Mouse (Mus musculus) testis, postnatal 10 days (tissue): ENCODE results near the gene Iars2.
"Not testable (repeated sequence)": the region's sequence is repeated elsewhere in the genome, so short reads cannot be mapped to it uniquely, and the experiment has no call there.

Experiments
- DNase-seq: peaks from one replicate; pipeline ENCODE4 v3.0.0; 2021; ENCODE audit warnings: low spot score

Gene Iars2

DNA sequence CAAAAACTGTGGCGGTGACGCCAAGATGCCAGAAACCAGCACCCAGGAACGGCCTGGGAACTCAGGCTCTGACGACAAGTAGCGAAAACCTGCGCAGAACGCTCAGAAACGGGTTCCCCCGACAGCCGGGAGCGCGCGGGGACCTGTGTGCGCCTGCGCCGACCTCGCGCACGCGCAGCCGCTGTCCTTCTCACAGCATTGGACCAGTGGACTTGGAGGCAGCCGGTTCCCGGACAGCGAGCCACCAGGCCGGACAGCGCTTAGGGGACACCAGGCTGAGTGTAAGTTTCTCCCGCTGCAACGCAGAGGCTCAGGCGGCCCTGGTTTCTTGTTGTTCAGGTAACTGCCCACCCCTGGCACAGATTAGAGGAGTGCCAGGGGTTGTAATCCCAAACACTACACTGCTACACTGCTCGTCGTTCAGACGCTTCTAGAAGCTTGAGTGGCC is 2.8 kb upstream of the Iars2 start, which contains the start of gene Bpnt1:
Gene Bpnt1, plus strand, starts transcription at position 167 of the 448 bp plus-strand sequence.
- peak; percentile 89 for DNase-seq

GRCm38 (mm10) chr1:185331364-185331763 is 2.2 kb upstream of the Iars2 start:
- no peak for DNase-seq

DNA sequence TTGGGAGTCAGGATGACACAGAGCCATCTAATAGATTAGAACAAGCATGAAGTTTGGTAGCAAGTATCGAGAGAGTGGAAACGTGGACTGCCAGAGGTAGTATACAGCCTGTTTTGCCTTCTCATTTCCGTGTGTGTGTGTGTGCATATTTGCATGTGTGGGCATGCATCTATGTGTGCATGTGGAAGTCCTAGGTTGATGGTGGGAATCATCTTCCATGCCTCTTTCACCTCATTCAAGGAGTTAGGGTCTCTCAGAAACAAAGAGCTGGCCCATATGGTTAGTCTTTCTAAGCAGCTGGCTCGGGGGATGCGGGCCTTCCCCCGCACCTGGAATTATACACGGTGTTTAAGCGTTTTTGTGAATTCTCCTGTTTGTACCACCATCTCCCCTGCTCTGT is 655 bp upstream of the Iars2 start:
- DNase-seq: no peak

DNA sequence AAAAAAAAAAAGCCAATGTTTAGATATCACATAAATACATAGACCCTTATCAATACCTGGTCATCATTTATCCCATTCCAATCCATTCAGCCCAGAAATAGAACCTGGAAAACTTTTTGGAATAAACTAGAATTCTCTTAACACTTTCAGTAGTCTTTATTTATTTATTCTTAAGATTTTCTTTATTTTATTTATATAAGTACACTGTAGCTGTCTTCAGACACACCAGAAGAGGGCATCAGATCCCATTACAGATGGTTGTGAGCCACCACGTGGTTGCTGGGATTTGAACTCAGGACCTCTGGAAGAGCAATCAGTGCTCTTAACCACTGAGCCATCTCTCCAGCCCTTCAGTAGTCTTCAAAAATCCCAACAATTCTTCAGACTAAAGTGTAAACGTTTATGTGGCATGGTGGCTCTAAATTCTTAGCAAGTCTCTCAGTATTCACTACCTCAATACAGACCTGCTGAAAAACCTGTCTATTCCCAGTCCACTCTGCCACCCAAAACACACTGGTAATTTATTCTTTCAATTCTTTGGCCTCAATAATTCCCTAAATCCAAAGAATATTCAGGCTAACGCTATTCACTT is 1.3 kb downstream of the Iars2 start:
- not testable (repeated sequence) for DNase-seq

- no peak for DNase-seq
Measured at GRCm38 (mm10) chr1:185315846-185316568, 13.2 kb downstream of the Iars2 start.

DNA sequence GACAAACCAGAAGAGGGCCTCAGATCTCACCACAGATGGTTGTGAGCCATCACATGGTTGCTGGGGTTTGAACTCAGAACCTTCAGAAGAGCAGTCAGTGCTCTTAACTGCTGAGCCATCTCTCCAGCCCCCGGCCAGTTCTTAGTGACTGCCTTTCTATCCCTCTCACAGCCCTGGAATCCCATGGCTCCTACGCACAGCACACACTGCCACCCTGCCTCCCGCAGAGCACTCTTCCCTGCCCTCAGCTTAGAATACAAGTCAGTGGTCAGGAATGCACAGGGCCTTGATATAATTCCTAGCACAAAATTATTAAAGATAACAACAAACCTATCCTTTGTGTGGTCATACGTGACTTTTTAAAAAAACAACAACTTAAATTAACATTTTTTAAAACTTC is 14.7 kb downstream of the Iars2 start:
- peak; percentile 30 for DNase-seq

DNA sequence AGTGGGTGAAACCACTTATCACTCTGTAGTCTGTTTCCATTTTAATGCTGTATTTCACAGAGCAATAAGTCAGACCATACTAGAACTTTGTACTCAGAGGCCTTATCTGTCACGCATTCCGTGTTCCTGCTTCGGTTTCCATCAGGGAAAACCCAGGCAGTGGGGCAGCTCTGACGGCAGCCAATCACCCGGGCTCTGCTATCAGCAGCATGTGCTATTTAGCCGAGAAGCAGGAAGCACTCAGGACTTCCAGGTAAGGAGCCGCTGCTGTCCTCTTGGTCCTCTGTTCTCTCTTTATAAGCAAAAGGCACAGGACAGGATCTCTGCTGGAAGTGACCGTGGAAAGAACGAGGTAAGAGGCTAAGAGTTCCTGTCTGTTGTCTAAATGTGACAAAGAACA is 17.2 kb downstream of the Iars2 start:
- DNase-seq: peak; percentile 26

GRCm38 (mm10) chr1:185308908-185309307 is 20.3 kb downstream of the Iars2 start:
- DNase-seq: peak; percentile 55

GRCm38 (mm10) chr1:185308334-185308733 is 20.9 kb downstream of the Iars2 start:
- no peak for DNase-seq

- peak; percentile 28 for DNase-seq
Measured at GRCm38 (mm10) chr1:185307645-185308044, 21.6 kb downstream of the Iars2 start.

GRCm38 (mm10) chr1:185306836-185307235 is 22.4 kb downstream of the Iars2 start:
- DNase-seq: peak; percentile 28

DNA sequence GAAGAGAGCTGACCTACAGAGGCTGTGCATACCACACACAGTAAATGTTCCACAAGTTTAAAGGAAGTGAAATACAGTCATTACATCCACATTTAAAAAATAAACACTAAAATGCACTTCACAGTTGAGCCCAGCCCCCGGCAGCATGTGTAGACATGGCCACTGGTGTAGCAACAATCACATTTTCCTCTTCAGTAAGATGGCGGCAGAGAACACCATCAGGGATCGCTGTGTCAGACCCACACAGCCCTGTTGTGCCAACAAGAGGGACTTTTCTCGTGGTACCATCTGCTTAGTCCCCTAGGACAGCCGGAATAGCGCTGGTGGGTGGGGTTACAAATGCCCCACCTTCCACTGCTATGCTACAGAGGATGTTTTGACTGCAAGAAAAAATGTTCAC is 26.4 kb downstream of the Iars2 start:
- DNase-seq: peak; percentile 27

GRCm38 (mm10) chr1:185298496-185298895 is 30.7 kb downstream of the Iars2 start:
- peak; percentile 16 for DNase-seq

DNA sequence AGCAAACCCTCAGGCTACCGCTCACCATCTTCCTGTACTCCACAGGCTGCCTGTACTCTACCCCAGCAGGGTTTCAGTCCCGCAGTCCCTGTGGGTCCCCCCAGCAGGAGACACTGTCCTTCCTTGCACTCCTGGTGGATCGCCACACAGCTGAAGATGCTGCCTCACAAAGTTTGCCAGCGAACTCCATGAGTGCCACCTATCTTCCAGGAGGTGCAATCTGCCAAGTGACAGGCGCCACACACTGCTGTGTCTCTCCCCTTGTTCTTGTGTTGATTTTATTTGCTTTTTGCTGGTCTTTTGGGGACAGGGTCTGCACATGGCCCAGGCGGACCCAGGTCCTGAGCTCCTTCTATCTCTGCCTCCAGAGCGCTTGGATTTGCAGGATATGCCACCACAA is 32.3 kb downstream of the Iars2 start:
- peak; percentile 24 for DNase-seq

DNA sequence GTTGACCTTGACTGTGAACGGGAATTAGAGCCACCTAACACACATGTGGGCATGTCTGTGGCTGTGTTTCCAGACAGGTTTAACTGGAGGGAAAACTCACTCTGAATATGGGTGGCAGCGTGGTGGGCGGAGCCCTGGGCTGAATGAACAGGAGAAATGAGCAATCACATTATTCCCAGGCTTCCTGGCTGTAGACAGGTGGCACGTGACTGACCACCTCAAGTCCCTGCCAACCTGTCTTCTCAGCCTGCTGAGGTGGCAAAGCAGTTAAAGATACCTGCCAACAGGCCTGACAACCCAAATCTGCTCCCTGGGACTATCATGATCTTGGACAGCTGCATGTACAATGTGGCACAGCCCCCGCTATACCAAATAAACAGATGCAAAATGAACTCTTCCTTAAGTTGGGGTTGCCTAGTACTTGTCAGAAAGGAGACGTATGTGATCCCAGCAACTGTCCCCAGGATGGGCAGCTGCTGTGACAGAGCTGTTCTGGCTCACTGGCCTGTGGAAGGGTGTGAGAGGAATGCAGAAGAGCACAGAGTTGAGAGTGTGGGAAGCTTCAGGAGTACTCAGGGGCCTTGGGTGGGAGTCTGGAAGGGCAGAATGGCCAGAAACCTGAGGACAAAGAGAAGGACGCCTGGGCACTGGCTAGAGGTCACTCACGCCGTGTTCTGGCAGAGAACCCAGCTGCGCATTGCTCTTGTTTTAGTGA is 36.4 kb downstream of the Iars2 start:
- peak; percentile 33 for DNase-seq

DNA sequence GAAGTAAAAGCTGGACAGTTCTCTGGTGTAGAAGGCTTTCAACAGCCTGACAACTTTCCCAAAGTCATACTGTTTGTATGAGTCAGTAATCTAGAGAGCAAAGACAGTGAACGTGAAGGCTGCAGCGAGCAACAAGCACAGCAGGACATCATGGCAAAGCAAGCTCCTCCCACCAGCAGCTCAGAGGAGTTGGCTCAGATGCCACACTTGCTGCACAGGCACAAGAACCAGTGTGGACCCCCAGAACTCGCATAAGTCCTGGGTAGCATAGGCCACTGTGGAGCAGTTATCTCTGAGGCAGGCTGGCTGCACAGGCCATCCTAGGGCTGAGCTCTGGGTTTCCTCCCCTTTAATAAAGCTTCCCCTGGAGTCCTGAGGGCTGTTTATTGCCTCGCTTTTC is 37.9 kb downstream of the Iars2 start:
- DNase-seq: peak; percentile 26

GRCm38 (mm10) chr1:185289231-185289630 is 40.0 kb downstream of the Iars2 start:
- peak; percentile 31 for DNase-seq

- DNase-seq: peak; percentile 32
Measured at GRCm38 (mm10) chr1:185287066-185287465, 42.1 kb downstream of the Iars2 start.

DNA sequence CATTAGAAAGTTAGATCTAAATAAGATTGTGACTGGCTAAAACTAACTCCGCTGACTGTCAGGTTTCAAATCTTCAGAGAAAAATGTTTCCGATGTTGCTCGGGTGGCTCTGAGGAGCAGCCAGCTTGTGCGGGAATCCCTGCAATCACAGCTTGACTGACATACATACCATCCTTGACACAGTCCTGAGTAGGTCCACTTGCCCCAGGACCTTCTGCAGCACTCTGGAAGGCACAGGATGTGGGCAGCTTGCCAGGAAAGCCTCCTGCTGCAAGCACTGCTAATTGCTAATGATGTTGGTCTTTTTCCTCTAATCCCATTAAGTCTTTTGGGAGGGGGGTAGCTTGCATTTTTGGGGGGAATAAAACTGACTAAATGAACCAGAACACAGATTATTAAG is 44.0 kb downstream of the Iars2 start:
- DNase-seq: peak; percentile 73

DNA sequence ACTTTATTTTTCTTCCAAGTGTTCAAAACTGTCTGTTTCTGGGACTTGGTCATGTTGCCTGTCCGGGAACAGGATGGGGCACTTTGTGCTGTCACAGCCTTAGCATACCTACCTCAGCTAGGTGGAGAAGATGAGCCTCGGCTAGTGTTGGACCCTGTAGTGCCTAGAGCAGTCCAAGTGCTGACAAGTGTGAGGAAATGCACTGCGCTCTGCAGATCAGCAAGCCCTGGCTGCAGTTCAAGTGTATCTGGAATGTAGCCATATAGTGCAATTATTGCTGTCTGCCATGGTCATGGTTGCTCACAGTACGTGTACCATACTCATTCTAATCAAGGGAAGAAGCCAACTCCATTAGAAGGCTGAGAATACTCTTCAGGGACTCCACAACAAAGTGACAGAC is 44.5 kb downstream of the Iars2 start:
- DNase-seq: no peak

GRCm38 (mm10) chr1:185283247-185283646 is 45.9 kb downstream of the Iars2 start:
- DNase-seq: no peak

DNA sequence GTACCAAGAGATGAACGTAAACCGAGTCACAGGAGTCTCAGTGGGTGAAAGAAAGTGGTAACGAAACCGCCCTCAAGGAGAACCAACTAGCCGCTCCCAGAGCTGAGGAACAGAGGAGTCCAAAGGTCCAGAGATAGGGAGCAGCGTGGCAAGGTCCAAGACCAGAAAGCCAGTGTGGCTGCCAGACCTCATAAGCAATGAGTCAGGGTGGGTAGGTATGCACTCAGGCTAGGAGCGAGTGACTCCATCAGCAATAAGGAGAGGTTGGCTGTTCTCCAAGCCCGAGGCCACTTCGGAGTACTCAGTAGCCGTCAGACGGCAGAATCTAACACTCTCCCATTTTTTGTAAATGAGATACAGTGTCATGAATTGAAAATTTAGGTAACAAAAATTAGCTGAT is 46.4 kb downstream of the Iars2 start:
- no peak for DNase-seq

DNA sequence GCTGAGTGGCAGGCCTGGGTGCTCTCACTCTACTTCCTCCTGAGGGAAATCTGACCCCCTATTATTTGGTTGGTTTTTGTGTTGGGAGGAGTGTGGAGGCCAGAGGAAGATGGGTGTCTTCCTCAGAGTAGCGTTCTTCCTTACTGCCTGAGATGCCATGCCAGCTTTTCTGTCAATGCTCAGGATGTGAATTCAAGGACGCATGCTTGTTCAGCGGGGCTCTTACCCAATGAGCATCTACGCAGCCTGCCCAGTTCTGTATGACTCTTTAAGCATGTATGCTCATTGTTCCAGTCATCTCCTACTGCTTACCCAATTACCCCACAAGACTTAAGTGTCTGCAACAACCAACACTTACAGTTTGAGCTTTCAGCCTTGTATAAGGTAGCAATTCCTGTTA is 48.6 kb downstream of the Iars2 start:
- DNase-seq: no peak
